Mouse (Mus musculus) lung, adult 2 months (tissue): ENCODE results near the gene Mea1. TPM values are rescaled to one million over a fixed set of nuclear protein-coding genes. Genes with fewer than 3 reads are reported as not detected.

Experiments
- DNase-seq: peaks from one replicate; pipeline ENCODE4 v3.0.0; 2022
- H3K4me1 ChIP-seq: fragments of 200-500 bp; 2 replicates; pipeline ENCODE4 v1.6.1; 2011; ENCODE audit warnings: low read length; ENCODE audit not compliant: control insufficient read depth, insufficient read depth
- H3K4me3 ChIP-seq: fragments of 200-500 bp; replicated peaks from 2 replicates; pipeline ENCODE3; 2011; ENCODE audit warnings: low read depth, mild to moderate bottlenecking, control low read depth, low read length; ENCODE audit errors: extremely low read depth
- CTCF ChIP-seq: fragments of 200-500 bp; IDR thresholded peaks from 2 replicates; pipeline ENCODE4 v1.5.1; 2011; ENCODE audit warnings: mild to moderate bottlenecking, low read length, control low read depth; ENCODE audit not compliant: insufficient read depth
- POLR2A ChIP-seq: fragments of 200-500 bp; IDR thresholded peaks from 2 replicates; pipeline ENCODE4 v1.6.1; 2011; ENCODE audit warnings: low read depth, mild to moderate bottlenecking, control low read depth, low read length, borderline replicate concordance; ENCODE audit errors: extremely low read depth
- WGBS: fragments of 180-500 bp; shearing (Covaris S2); methylation state at CpG from one replicate; pipeline ENCODE4 v1.1.7; 2018; 5-methylcytosine and 5-hydroxymethylcytosine counted together
- polyA plus RNA-seq: library from polyadenylated mRNA; depleted of rRNA; stranded (reverse); fragments of >200 nt; gene quantifications from 2 replicates; pipeline ENCODE4 v1.2.3, GENCODE M21; 2012; rRNA removed

Mea1 gene
- polyA plus RNA-seq, 1 experiment, result 55.7 TPM

GRCm38 (mm10) chr17:46721077-46721476 is 42.5 kb downstream of the Mea1 start:
- DNase-seq, result no peak

DNA sequence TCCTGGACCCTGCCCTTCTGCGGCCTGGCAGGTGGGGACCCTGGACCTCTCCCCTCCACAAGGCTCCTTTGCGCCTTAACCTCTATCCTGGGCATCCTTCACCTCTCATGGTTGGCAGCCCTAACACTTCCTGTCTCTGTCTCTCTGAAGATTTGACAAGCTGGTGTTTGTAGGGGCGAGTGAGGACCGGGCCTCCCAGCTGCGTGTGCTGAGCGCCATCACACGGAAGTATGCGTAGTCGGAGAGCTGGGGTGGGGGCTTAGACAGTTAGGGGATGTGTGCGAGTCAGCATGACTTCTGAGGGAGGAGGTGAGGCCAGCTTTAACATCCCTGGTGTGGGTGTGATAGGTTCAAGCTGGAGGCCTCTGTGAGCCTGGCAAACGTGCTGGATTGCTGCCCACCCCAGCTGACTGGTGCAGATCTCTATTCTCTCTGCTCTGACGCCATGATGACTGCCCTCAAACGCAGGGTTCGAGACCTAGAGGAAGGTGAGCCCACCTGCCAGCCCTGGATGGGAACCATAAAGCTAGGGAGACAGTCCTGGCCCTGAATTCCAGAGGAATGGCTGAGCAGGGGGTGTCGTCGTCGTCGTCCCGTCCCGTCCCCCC is 46.0 kb downstream of the Mea1 start:
- no peaks in the 10 kb centered on the region for H3K4me1 ChIP-seq
- no peak for DNase-seq
- 82% methylated on average over 20 of the region's 20 CpGs for WGBS
- no peak for TF ChIP-seq POLR2A
- TF ChIP-seq CTCF, result no peak
- H3K4me3 ChIP-seq, result no peak overlapping the region

More at GRCm38 (mm10) chr17:46721077-46721476, 42.5 kb downstream of the Mea1 start:
- WGBS, result 87% methylated on average over 7 of the region's 7 CpGs
- TF ChIP-seq CTCF (no peak), POLR2A (no peak)
- H3K4me3 ChIP-seq, result no peak overlapping the region
- no peaks in the 10 kb centered on the region for H3K4me1 ChIP-seq

GRCm38 (mm10) chr17:46725273-46725672 is 46.7 kb downstream of the Mea1 start:
- Histone ChIP-seq H3K4me1 (no peaks in the 10 kb centered on the region), H3K4me3 (no peak overlapping the region)
- TF ChIP-seq CTCF (0 out of 2 replicates have a peak, but pooled peaks have one; percentile 16), POLR2A (no peak)
- 64% methylated on average over 9 of the region's 9 CpGs for WGBS
- no peak for DNase-seq

DNA sequence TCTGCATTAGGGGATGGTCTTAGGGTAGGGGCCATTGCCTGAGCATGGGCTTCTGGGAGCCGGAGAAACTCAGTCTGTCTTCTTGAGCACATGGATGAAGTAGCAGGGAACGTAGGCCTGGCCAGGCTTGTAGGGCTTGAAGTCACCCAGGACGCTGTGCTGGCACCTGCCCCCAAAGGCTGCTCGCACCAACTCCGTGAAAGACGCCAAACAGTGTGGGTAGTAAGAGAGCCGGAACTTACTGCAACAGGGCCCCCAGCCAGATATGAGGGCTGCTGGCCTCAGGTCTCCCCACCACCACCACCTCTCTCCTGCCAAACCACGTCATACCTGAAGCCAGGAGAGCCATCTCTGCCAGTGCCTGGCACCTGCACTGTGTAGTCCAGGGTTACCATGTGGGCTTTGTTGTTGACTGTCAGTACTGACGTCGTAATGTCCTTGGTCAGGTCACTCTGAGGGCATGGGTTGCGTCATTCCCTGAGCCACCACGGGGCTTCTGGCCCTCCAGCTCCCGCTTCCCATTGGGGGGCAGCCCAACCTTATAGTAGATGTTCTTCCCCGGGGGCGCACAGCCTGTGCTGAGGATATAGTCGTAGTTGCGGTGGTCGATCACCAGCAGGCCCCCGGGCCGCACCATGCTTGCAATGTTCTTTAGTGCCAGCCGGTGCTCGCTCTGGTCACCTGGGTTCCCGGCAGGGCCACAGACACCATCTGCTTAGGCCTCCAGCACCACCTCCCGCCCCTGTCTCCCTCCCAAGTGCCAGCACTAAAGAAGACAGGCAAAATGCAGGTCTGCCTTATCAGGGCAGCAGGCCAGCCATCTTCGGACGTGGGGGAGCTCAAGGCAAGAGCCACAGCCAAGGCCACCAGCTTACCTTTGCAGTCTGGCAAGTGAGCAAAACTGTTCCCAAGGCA is 47.4 kb downstream of the Mea1 start:
- H3K4me3 ChIP-seq, result no peak overlapping the region
- TF ChIP-seq POLR2A, result no peak
- TF ChIP-seq CTCF, result no peak
- DNase-seq, result no peak
- no peaks in the 10 kb centered on the region for H3K4me1 ChIP-seq
- WGBS, result 88% methylated on average over 26 of the region's 26 CpGs

GRCm38 (mm10) chr17:46727271-46727670 is 48.7 kb downstream of the Mea1 start:
- 89% methylated on average over 11 of the region's 11 CpGs for WGBS
- TF ChIP-seq POLR2A (no peak), CTCF (no peak)
- no peak for DNase-seq
- no peak overlapping the region for H3K4me3 ChIP-seq
- H3K4me1 ChIP-seq, result no peaks in the 10 kb centered on the region

DNA sequence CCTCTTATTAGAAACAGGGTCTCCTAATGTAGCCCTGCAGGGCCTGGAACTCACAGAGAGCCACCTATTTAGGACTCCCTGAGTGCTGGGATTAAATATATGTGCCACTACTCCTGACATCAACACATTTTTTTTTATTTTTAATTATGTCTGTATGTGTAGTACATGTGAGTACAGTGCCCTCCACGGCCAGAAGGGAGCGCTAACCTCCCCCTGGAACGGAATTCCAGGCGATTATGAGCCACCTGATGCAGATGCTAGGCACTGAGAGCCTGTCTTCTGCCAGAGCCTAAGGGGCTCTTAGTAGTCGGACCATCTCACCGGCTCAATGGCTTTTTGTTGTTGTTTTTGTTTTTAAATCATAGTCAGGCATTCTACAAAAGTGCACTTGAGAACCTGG is 49.4 kb downstream of the Mea1 start:
- no peak for TF ChIP-seq POLR2A
- TF ChIP-seq CTCF, result peak; percentile 42; the same call in 1 of the 2 replicates
- no peak overlapping the region for H3K4me3 ChIP-seq
- DNase-seq, result no peak
- no peaks in the 10 kb centered on the region for H3K4me1 ChIP-seq
- 34% methylated on average over 6 of the region's 6 CpGs for WGBS

DNA sequence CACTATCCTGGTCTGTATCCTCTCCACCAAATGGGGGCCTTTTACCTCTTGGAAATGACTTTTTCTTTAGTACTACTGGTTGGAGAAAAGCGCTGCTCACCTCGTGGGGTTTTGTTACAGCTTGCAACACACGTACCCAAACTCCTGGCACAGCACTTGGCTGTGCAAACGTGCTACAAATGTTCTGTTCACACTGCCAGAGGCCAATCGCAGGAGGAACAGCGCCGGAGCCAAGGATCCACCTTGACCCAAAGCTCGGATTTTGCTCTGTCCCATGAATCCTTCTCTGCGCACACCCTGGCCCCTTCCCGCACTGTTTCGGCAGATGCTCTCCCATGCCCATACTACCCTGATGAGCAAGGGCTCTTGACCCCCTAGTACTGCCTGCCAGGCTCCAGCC is 49.9 kb downstream of the Mea1 start:
- WGBS, result 36% methylated on average over 11 of the region's 11 CpGs
- TF ChIP-seq CTCF (no peak), POLR2A (no peak)
- DNase-seq, result no peak
- H3K4me1 ChIP-seq, result no peaks in the 10 kb centered on the region
- no peak overlapping the region for H3K4me3 ChIP-seq

DNA sequence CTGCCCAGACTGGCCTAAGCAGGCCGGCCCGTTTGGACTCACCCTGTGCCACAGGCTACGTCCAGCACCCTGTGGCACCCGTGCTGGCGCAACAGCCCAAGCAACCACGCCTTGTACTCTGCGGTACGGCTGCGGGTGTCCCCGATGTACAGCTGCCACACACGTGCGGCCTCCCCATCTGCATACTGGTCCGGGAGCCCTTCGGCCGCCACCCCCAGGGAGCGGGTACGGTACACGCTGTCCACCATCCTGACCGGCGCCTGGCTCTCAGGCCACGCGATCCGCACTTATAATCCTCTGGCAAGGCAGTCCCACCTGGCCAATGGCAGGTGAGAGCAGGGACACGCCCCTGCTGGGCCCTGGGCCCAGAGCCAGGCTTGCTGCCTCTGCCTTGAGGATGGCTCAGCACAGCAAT is 50.3 kb downstream of the Mea1 start, which contains the start of gene Gnmt:
TSS of gene Gnmt (minus strand) at position 265 of the 415 bp plus-strand sequence.
- no peaks in the 10 kb centered on the region for H3K4me1 ChIP-seq
- peak; percentile 68 for DNase-seq
- WGBS, result 21% methylated on average over 24 of the region's 24 CpGs
- H3K4me3 ChIP-seq, result peak within 1 kb of the TSS; percentile 35
- TF ChIP-seq CTCF, result no peak
- TF ChIP-seq POLR2A, result peak; percentile 36; the same call in 1 of the 2 replicates

Other genes starting within 250 kb of the Mea1 start
- 3.3 and 6.8 TPM in 2 replicates for gene Crip3, start 249.9 kb upstream of the Mea1 start, polyA plus RNA-seq
- not detected in 2 replicates for gene Slc22a7, start 240.3 kb upstream of the Mea1 start, polyA plus RNA-seq
- 0.17 and 0.19 TPM in 2 replicates for gene Ttbk1, start 191.1 kb upstream of the Mea1 start, polyA plus RNA-seq
- 0.78 and 2.0 TPM in 2 replicates for gene Dnph1, start 182.1 kb upstream of the Mea1 start, polyA plus RNA-seq
- 25.3 and 27.5 TPM in 2 replicates for gene Cul9, start 132.4 kb upstream of the Mea1 start, polyA plus RNA-seq
- gene Srf, start 122.6 kb upstream of the Mea1 start, polyA plus RNA-seq, result 162 and 190 TPM in 2 replicates
- gene Ptk7, start 49.3 kb upstream of the Mea1 start, polyA plus RNA-seq, result 52.6 and 57.3 TPM in 2 replicates
- 22.6 and 24.1 TPM in 2 replicates for gene Klc4, start 32.8 kb upstream of the Mea1 start, polyA plus RNA-seq
- gene Mrpl2, start 32.6 kb upstream of the Mea1 start, polyA plus RNA-seq, result 52.1 and 61.5 TPM in 2 replicates
- gene Cul7, start 28.5 kb upstream of the Mea1 start, polyA plus RNA-seq, result 40.1 and 45.7 TPM in 2 replicates
- 27.3 and 30.8 TPM in 2 replicates for gene Rrp36, start 4.4 kb upstream of the Mea1 start, polyA plus RNA-seq
- gene Klhdc3, start 2.1 kb downstream of the Mea1 start, polyA plus RNA-seq, result 68.4 and 78.1 TPM in 2 replicates
- 44.4 and 53.8 TPM in 2 replicates for gene Ppp2r5d, start 26.3 kb downstream of the Mea1 start, polyA plus RNA-seq
- gene Pex6, start 32.7 kb downstream of the Mea1 start, polyA plus RNA-seq, result 60.6 and 80.4 TPM in 2 replicates
- gene Gnmt, start 50.4 kb downstream of the Mea1 start, polyA plus RNA-seq, result 13.4 and 14.1 TPM in 2 replicates
- 54.9 and 59.7 TPM in 2 replicates for gene Cnpy3, start 73.4 kb downstream of the Mea1 start, polyA plus RNA-seq
- gene Ptcra, start 84.9 kb downstream of the Mea1 start, polyA plus RNA-seq, result not detected in 2 replicates
- 65.3 and 79.1 TPM in 2 replicates for gene 2310039H08Rik, start 93.8 kb downstream of the Mea1 start, polyA plus RNA-seq
- 14.3 and 21.6 TPM in 2 replicates for gene Rpl7l1, start 103.9 kb downstream of the Mea1 start, polyA plus RNA-seq
- 11.8 and 16.3 TPM in 2 replicates for gene Bicral, start 179.7 kb downstream of the Mea1 start, polyA plus RNA-seq
- 17.9 and 20.8 TPM in 2 replicates for gene Tbcc, start 211.9 kb downstream of the Mea1 start, polyA plus RNA-seq
- not detected in 2 replicates for gene Prph2, start 231.7 kb downstream of the Mea1 start, polyA plus RNA-seq